Mouse (Mus musculus): ENCODE measurements around the gene Crtac1.

The Crtac1 gene

DNA sequence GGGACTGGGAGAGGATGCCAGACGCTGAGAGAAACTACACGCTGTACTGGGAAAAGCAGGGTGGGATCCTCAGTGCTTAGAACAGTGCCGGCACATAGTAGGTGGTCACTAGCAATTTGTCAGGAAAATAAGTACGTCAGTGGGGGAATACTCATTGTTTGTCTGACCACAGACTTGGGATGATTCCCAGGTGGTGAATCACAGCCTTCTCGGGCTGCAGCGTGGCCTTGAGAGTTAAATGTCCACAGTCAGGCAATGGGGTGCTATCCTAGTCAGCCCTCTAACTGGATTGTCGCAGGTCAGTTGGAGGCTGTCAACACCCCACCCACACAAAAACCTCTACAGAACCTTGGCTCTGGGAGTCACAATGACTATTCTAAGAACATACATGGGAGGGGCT, 100.1 kb downstream of the Crtac1 start:
- no peak for DNase-seq (ENCODE audit: low read depth in 2 of 2, low spot score in 2 of 2)

DNA sequence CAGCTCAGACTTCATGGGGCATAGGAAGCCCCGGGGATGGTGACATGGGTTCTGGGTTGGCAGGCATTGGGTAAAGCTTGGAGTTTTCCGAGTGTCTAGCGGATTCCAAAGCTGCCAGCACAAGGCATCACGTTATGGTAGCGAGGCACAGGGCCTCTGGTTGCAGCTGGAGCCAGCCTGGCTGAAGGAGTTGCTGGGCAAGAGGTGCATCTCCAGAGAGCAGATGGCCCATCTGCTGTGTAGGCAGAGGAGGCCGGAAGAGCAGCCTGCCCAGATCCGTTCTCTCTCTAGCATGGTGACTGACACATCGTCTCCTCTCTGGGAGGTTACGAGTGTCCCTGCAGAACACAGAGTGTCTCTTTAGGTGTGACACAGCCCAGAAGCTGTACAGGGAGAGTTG, 103.4 kb downstream of the Crtac1 start:
- DNase-seq (ENCODE audit: low read depth in 2 of 2, low spot score in 2 of 2): no peak

DNA sequence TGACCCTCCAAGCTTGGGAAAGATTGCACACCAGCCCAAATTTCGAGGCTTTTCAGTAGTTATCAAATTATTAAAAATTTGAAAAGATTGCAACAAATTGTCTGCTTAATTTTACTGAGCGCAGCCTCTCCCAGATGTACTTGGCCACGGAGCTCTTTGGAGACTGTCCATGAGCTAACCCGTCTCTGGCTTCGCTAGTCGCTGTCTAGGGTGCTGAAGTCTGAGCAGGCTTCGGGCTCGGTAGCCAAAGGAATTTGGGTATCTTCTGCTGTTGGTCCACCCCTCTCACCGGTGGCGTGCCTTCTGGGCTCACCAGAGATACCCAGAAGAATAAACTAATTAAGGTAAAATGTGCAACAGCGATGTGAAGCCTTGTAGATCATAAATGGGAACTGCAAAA, 105.7 kb downstream of the Crtac1 start:
- DNase-seq (ENCODE audit: low read depth in 2 of 2, low spot score in 2 of 2): no peak

DNA sequence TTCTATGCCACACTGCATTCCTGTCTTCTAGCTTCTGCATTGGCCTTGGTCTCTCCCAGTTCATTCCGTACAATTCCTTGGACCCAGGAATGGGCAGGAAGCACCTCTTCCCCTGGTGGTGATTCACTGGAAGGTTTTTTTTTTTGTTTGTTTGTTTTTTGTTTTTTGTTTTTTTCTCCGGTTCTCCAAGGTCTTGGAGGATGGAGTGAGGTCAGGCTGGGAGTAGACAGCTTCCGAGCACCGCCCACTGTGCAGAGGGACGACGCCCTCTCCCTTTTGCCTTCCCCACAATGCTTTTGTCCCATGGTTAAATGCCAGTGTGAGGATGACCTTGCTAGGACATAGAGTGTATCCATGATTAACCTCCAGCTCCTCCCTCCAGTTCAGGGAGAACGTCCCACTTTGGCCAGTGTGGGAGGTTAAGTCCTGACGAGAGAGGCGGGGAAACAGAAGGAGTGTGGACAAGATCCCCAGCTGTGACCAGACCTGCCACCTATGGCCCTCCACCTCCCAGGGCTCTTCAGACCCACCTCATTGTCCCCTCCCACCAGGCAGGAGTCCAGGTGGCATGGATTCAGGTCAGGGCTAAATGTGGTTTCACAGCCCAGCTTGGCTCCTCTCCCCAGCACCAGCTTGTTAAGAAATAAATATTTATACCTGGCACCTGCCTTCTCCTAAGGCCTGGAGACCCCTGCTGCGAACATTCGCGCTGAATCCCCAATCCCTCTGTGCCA, 109.1 kb downstream of the Crtac1 start:
- no peak for DNase-seq (ENCODE audit: low read depth in 2 of 2, low spot score in 2 of 2)

DNA sequence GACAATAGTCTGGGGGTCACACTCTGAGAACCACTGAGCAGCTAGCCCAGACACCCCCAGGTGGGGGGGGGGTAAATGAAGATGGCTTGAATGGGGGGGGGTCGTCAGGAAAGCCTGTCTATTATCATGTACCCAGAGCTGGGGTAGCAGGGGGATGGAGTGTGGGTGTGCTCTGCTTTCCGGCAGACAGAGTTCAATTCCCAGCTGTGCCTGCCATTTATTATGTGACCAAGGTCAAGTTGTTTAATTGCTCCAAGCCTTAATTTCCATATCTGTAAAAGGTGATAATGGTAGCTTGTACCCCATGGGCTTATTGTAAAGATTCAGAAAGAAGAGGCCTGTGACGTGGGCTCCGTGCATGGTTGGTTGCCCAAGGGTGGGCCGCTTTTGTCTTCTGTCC, 109.6 kb downstream of the Crtac1 start:
- DNase-seq (ENCODE audit: low read depth in 2 of 2, low spot score in 2 of 2): no peak

DNA sequence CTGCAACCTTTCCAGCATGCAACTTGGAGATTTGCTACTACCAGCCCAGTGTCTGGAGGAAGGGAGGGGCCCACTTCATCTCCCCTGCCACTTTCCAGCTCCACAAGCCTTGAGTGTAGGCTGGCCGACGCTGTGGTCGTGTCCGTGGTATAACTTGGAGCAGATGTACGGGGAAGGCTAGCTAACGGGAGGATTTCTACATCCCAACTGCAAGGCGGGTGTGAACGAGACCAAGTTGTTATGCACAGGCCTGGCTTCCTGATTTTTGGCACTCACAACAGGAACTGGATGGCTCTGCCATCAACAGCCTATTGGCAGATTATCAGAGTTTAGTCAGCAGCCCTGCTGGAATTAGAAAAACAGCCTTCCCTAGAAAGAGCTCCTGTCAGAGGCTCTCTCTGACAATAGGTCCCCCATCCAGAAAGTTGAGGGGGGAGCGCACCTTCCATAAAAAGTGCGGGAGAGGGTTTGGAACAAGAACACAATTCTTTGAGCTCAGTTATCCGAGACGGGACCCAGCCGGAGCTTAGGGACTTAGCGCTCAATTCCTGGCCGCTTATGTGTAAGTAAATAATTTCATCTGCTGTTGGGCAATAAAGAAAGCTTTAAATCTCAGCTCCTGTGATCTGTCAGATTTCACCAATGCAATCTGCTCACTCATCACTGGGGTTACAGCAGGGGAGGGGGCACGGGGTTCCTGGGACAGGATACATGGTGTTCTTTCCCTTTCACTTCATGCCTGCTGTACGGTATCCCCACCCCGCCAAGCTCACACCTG, 113.7 kb downstream of the Crtac1 start:
- DNase-seq (ENCODE audit: low read depth in 2 of 2, low spot score in 2 of 2): no peak

DNA sequence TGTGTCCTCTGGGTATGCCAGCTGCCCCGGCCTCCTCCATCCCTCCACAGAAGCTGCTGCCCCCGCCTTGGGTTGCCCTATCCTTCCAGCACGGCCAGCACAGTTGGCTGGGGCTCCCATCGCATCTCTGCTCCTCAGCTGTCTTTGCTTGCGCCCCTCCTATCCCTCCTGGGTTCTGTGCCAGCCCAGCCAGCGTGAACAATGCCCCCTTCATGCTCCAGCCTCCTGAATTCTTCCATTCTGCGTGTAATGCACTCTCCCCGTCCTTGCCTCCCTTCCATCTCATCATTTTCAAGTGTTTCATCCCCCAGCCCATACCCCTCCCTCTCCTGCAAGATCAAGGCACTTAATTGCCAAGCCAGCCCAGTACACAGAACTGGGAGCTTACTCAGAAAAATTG, 114.6 kb downstream of the Crtac1 start:
- no peak for DNase-seq (ENCODE audit: low read depth in 2 of 2, low spot score in 2 of 2)

DNA sequence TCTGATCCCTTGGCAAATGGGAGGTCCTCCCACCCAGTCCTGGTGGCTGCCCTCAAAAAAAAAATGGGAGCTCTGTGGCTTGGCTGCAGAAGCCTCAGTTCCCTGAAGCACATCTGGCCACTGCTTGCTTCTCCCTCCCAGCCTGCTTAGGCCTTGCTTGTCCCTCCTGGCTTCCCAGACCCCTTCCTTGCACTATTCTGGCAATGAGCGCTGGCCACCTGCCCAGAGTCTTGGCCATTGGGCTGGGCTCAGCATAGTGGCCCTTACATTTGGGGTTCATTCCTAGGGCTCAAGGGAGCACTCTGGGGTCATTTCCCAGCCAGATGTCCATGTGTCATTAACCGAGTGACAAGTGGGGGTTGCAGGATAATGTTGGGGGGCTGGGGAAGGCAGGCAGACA, 115.1 kb downstream of the Crtac1 start:
- no peak for DNase-seq (ENCODE audit: low read depth in 2 of 2, low spot score in 2 of 2)

DNA sequence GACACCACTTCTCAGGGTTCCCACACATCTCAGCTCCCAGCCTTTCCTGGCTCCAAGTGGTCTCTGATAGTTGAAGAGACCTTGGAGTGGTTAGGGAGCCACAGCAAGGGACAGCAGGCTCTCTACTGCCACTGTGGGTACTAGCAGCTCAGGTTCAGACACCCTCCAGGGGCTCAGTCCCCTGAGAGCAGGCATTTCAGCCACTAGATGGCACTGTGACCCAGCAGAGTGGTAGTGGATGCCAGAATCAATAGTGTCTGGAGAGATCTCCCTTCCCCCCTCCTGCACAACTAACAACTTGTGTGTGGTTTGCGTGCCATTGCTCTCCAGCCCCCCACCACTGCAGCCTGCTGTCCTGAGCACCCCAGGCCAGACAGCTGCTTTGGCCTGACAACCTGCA, 115.7 kb downstream of the Crtac1 start:
- peak in 1 of 2 experiments; percentile 37 for DNase-seq (ENCODE audit: low read depth in 2 of 2, low spot score in 2 of 2)

DNA sequence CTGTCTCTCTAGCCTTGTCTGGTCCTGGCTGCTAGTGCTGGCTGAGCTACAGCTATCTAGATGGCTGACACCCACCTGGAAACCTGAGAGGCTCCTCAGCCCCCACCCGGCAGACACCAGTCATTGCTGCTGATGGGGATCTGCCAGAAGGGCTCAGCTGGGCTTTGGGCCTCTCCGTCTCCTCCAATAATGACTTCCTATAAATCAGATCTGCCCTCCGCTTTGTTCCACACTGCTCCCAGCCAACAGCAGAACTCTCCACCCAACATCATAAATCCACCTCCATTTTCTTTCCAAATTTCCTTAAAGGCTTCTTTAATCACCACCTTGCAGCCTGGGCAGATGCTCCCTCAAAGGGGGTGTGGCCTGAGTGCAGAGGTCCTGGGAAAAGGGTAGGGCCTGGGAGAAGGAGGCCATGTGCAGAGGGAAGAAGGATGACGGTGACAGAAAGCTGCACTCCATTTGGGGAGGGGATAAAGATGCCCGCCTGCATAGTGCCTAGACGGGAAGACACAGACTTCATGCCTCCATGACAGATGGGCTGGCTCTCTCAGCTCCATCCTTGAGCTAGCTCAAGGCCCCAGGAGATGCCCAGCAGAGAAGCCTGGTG, 116.4 kb downstream of the Crtac1 start:
- no peak for DNase-seq (ENCODE audit: low read depth in 2 of 2, low spot score in 2 of 2)

DNA sequence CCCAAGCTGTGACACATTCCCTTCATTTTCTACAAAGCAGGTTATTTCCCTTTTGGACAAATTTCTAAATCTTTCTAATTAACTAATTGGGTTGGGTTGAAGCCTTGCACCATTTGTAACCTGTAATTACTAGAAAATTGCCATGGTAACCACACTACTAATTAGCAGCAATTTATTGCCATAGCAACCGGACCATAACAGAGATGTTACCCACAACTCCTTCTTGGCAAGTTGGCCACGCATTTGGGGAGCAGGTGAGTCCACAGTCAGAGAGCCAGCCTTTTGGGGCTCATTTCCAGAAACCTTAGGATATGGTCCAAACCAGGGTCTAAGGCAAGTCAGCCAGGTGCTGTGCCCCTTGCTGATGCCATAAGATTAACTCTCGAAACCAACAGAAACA, 119.4 kb downstream of the Crtac1 start:
- DNase-seq (ENCODE audit: low read depth in 2 of 2, low spot score in 2 of 2): no peak

DNA sequence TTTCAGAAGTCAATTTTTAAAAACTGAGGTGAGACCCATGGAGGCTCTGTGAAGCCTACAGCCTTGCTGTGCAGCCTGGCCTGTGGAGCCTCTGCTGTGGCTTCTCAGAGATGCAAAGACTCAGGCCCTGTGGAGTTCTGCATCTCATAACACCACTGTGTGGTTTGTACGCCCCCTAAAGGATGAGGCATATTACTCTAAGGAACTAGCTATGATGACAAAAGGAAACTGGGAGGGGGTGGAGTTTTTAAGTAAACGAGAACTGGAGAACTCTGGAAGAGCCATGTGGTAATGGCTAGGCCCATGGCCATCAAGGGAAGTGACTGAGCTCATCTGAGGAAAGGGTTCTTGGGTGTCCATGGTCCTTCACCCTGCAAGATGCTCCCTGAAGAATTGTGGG, 120.3 kb downstream of the Crtac1 start:
- no peak for DNase-seq (ENCODE audit: low read depth in 2 of 2, low spot score in 2 of 2)

DNA sequence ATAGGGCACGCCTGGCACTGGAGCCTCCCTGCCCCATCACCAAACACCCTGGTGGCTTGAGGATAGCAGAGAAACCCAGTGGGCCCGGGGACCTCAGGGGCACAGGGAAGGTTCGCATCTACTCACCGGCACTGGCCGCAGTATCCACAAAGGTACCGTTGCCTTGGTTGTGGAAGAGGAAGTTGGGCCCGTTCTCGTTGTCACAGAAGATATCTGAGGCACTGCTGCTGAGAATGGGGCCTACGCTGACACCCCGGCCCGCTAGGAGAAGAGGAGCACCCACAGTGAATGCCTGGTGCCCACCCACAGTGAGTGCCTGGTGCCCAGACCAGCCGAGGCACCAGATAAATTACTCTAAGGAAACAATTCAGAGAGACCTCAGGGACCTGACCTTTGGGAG, 122.7 kb downstream of the Crtac1 start:
- DNase-seq (ENCODE audit: low read depth in 2 of 2, low spot score in 2 of 2): no peak

DNA sequence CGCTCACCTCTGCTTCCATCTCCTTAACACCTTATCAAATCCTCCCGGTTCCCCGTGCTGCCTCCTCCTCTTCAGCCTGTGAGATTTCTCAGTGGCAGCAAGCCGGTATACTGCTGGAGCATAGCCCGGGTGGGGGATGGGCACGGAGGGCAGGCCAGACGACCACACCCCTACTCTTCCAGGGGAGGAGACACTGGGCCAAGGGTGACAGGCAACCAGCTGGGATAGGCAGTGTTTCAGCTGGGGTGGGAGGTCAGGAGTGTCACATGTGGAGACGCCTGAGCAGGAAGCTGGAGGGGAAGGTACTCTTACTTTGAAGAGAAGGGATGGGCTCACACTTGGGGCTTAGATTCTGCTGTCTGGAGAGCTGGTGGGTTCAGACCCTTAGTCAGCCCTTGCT, 124.6 kb downstream of the Crtac1 start:
- DNase-seq (ENCODE audit: low read depth in 2 of 2, low spot score in 2 of 2): no peak

DNA sequence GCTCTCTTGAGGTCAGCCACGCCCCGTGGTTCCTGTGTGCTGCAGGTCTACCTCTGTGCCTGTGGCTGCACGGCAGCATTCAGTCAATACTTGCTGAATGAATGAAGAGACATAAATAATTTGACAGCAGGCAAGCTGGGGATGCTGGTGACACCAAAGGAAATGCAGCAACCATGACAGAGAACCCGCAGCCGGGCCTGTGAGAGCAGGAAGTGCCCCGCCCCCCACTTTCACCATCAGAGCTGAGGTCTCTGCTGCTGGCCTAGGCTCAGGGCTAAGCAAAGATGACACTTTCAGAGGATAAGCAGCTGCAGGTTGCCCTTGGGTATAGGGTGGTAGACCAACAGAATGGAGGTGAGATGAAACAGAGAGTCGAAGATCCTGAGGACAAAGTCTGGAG, 125.4 kb downstream of the Crtac1 start:
- DNase-seq (ENCODE audit: low read depth in 2 of 2, low spot score in 2 of 2): peak; percentile 9 to 40

DNA sequence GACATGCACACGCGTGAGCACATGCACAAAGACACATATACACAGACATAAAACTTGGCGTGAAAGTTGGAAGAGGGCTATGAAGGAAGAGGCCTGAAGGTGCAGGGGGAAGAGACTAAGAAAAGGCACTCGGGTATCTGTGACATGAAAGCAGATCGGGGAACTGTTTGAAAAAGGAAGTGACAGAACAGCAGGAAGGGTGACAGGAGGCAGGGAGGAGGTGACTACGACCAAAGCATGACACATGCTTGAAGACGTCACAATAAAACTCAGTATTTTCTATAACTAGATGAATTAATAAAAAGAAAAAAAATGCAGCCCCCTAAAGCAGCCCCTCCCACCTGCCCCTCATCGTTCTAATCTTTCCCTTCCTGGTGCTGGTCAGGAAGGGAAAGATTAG, 125.8 kb downstream of the Crtac1 start:
- DNase-seq (ENCODE audit: low read depth in 2 of 2, low spot score in 2 of 2): no peak

DNA sequence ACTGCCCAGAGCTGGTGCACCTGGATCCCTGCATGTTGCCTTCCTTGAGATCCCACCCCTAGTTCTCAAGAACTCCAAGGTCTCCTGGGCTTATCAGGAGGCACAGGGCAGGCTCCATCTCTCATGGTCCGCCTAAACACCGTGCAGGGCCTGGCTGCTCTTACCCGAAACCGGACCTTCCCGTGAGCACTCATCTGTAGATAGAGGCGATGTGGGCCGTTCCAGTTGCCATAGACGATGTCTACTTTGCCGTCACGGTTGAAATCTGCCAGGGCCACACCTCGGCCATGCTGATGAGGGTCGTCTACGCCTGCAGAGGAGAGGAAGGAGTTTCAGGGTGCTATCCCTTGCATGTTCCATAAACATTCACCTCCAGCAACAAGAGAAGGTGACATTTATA, 127.1 kb downstream of the Crtac1 start:
- DNase-seq (ENCODE audit: low read depth in 2 of 2, low spot score in 2 of 2): no peak

DNA sequence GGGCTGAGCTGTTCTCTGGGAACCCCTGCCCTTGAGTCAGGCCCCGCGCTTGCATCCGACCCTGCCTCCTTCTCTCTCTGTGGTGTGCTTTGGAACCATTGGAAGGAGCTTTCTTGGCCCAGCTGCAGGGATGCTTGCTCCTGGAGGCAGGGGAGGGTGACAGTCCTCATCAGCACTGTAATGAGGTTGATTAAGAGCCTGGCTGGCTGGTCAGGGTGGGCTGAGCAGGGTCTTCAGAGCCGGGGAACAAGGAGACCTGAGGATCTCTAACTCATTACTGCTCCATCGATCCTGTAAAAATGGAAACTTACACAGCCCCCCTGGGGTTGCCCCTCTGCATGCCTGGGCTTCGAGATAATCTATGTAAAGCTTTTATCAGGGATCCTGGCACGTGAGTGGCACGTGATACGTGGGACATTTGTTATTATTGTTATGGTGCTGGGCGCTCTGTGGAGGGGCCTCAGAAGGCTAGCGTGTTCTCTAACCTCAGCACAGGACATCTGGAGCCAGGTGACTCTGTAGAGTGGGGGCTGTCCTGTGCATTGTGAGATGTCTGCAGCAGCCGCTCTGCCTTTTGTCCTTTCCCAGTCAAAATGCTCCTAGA, 128.3 kb downstream of the Crtac1 start:
- no peak for DNase-seq (ENCODE audit: low read depth in 2 of 2, low spot score in 2 of 2)

DNA sequence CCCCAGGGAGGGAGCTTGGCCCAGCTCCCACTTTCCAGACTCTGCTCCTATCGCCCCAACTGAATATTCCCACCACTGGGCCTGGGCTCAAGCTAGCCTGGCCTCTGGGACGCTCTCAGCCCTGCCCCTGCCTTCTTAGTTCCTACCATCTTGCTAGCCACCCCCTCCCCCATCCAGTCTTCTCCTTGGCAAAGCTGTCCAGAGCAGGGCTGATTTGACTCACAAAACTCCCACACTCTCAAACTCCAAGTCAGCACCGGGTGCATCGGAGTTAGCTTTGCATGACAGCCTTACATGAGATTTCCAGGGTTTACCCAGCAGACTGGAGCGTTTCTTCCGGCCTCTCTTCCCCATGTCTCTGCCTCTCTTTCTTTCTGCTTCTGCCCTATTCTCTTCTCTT, 138.4 kb downstream of the Crtac1 start:
- no peak for DNase-seq (ENCODE audit: low read depth in 2 of 2, low spot score in 2 of 2)

DNA sequence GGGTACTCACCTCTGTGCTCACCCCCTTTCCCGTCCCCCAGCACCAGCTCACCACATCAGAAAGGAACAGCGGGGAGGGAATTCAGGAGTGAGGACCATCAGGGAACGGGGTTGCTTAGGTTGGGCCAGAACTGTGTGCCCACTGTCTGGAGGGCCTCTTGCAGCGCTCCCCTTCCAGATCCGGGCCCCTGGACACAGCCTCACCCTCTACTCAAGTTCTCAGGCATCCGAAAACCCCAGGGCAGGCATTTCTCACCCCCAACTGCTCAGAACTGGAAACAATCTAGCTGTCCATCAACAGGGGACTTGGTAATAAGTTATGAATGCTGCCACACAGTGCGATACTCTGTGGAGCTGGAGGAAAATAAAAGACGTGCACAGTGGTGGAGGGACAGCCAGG, 139.5 kb downstream of the Crtac1 start:
- no peak for DNase-seq (ENCODE audit: low read depth in 2 of 2, low spot score in 2 of 2)

DNA sequence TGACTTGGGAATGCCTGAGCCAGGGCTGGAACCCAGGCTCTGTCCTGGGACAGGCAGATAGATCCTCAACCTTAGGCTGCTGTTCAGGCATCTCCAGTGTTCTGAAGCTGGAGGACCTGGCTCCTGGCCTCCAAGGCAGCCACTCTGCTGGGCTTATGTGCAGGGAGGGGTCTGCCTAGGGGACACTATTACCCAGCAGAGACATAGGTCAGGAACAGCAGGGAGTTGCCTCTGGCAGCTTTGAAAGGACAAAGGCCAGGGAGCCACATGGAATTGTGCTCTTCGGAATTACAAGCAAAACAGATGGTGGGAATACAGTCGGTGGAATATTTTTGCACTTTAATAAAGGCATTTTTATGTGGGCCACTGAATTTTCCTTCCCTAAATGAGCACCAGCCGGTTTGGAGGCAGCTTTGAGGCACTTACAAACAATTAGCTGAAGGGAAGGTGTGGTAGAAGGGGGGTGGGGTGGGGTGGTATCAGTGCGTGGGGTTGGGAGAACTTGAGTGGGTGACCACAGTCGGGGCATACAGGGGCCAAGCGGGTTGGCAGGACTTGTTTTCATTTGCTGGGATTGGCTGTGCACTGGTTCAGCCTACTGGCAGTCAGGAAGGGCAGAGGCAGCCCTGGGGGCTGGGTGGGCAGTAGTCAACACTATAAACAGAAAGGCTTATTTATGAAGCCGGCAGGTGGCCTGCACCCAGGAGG, 140.5 kb downstream of the Crtac1 start:
- no peak for DNase-seq (ENCODE audit: low read depth in 2 of 2, low spot score in 2 of 2)

Data from CD8-positive naive resting alpha-beta T cell, adult 2 months (primary cell).